Mouse (Mus musculus): ENCODE measurements around the gene Tlr5.

The Tlr5 gene

DNA sequence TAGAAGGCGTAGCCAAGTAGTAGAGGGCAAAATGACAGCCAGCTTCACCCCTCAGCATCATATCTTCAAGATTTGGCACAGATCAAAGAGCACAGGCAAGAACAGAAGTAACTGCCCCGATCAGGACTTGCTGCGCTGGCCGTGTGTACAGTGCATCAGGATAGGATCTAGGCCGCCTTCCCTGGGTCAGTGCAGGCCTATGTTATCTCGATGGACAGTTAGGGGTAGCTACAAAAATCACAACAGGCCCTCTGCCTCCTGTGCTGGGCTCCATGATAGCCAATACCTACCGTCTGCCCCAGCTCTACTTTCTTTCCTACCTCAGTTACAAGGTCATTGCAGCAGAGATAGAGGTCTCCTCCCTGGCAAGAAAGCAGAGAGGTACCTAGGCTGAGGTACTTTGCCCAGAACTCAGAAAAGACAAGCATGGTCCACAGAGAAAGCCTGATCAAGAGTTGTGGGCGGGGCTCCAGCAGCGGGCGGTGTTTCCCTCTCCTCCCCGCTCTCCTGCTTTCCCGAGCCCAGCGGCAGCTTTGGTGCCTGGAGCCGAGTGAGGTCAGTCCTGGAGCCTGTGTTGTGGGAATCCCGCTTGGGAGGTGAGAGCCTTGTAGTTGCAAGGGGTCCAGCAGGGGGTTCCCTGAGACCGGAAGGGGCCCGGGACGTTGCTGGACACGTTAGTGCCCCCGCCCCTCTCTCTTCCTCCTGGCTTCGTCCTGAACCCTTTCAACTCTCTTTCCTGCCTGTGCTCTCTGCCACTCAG, at the start of gene Tlr5:
Tlr5 (plus strand) TSS at position 502 of the 760 bp plus-strand sequence.
- no peak for DNase-seq

- DNase-seq: no peak
Observed at GRCm38 (mm10) chr1:182905669-182906068, 48.9 kb upstream of the Tlr5 start.

- peak; percentile 18 to 30 for DNase-seq
Observed at GRCm38 (mm10) chr1:182908050-182909036, 46.2 kb upstream of the Tlr5 start.

GRCm38 (mm10) chr1:182909066-182909465, 45.5 kb upstream of the Tlr5 start:
- no peak for DNase-seq

- no peak for DNase-seq
Observed at GRCm38 (mm10) chr1:182909596-182909995, 45.0 kb upstream of the Tlr5 start.

- DNase-seq: no peak
Observed at GRCm38 (mm10) chr1:182912591-182912990, 42.0 kb upstream of the Tlr5 start.

- no peak for DNase-seq
Observed at GRCm38 (mm10) chr1:182914121-182914908, 40.3 kb upstream of the Tlr5 start.

DNA sequence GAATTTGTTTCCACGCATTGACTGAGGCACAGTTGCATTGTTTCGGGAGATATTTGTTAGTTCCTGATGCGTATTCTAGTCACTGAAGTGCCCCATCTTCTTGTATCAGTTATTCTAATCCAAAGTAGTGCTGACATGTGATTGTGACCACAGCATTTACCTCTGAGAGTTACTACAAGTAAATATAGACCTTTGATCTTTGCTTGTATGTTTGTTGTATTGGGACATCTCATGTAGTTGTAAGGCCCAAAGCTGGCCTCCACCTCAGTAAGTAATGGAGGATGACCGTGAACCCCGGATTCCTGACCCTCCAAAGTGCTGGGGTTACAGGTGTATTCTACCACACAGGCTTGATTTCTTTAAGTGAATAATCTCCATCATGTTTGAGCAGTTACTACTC, 38.4 kb upstream of the Tlr5 start:
- no peak for DNase-seq

GRCm38 (mm10) chr1:182918718-182919346, 35.8 kb upstream of the Tlr5 start:
- DNase-seq: no peak

- DNase-seq: no peak
Observed at GRCm38 (mm10) chr1:182922824-182923223, 31.8 kb upstream of the Tlr5 start.

DNA sequence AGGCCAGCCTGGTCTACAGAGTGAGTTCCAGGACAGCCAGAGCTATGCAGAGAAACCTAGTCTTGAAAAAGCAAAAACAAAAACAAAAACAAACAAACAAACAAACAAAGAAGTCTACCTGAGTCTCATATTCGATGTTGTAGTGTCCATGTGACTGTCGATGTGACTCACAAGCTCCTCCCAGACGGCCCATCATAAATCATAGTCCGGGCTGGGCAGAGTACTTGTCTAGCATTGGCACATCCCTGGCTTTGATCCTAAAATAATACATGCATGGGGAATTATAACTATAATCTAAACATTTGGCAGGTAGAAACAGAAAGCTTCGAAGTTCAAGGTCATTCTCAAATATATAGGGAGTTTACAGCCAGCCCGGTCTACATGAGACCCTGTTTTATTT, 28.1 kb upstream of the Tlr5 start:
- DNase-seq: no peak

GRCm38 (mm10) chr1:182927878-182928851, 26.4 kb upstream of the Tlr5 start:
- DNase-seq: no peak

DNA sequence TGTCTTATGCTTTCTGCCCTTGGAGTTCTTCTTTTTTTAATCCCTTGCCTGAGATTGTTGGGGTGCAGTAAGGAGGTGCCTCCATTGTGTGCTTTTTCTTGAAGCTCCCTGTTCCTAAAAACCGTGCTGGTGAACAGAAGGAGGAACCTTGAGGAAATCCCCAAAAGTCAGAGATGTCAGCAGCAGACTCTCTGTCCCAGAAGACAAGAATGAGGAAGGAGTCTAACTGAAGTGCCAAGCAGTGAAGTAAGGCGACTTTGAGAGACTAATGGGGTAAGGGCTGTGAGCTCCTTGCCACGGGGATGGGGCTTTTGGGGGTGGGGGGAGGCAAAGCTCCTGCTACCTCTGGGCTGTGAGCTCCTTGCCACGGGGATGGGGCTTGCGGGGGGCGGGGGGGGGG, 19.1 kb upstream of the Tlr5 start:
- DNase-seq: no peak

DNA sequence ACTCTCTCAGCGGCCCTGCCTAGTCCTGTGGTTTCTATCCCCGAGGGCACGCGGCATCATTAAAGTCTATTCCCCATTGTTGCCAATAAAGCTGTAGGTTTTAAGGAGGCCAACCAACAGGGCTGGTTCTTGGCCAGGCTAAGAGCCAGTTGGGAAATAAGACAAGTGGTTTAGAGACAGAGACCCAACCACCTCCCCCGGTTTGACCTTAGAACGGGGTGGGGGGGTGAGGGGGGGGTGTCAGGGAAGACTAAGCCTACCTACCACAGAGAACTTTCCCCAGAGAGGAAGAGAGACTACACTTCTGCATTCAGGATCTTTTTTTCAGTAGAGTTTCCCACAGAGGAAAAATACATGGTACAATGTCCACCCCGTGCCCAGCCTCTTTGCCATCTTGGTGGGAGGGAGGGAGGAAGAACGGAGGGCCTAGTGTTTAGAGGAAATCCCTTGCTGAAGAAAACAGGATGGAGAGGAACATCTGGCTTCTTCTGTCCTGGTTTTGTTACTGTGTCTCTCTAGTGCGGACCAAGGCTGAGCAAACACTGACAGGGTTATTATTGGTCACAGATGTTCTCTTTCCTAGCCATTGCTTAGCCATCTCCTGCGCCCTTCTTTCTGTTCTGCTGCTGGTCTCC, 17.0 kb upstream of the Tlr5 start:
- DNase-seq: no peak

DNA sequence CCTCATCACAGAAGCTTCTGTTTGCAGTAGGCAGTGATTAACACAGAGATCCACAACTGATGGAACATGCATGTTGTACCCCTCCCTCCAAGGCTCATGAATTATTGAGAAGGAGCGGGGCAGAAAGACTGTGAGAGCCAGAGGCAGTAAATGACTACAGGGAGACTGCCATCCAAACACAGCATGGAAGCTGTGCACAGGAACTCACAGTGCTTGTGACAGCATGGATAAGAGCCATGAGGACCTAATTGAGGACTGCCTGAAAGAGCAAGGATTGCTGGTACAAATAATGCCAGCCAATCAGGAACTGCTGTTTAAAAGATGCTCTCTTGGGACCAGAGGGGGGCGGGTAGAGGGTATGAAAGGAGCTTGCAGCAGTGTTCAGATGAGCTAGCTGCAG, 12.7 kb upstream of the Tlr5 start:
- DNase-seq: no peak

DNA sequence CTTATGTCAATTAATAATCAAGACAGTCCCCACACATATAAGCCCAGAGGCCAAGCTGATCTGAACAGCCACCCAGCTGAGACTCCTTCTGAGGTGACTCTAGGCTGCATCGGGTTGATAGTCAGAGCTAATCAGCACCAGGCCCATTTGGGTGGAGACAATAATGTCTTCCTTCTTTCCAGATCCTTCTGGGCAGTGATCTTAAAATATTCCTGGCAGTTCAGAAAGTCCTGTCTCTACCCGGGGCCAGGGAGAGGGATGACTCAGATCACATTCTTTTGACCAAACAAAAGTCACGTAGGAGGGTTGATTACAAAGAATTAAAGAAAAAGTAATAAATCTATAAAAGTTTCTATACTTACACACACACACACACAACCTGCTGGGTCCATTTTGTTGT, 10.7 kb upstream of the Tlr5 start:
- DNase-seq: no peak

DNA sequence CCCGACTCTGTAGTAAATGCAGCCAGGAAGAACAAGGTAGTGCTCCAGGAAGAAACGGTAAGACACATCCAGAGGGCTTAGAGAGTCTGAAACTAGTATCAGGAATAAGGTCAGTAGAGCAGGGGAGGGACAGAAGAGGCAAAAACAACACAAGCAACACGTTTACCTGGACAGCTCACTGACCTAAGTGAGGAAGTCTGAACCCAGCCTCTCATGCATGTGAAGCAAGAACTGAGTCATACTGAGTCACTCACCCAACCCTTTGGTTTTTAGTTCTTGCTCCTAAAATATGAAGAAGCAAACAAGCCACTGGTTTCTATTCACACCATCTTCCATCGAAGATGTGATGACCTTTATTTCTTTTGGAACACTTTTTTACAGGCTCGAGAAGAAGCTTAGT, 9.9 kb upstream of the Tlr5 start:
- DNase-seq: no peak

DNA sequence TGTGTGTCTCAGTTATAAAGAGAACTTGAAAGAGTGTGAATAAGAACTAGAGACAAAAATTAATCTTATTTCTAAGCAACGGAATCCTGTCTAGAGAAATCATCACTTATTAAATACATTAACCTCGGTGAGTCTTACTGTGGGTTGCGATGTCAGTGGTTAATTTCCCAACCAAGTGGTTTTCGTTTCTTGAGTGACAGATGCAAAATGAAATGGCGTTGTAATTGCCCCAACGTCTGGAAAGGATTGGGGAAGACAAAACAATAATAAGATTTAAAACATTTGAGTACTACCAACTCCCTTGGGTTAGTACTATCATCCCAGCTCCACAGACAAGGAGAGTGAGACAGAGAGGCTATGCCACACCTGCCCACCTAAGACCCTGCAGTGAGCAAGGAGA, 9.0 kb upstream of the Tlr5 start:
- DNase-seq: no peak

- DNase-seq: no peak
Observed at GRCm38 (mm10) chr1:182951298-182951697, 3.3 kb upstream of the Tlr5 start.

- no peak for DNase-seq
Observed at GRCm38 (mm10) chr1:182953165-182953564, 1.4 kb upstream of the Tlr5 start.

- DNase-seq: no peak
Observed at GRCm38 (mm10) chr1:182953667-182954066, 921 bp upstream of the Tlr5 start.
